Mouse (Mus musculus) MEL (cell line): ENCODE measurements around the gene Nelfe. TPM values are rescaled to one million over a fixed set of nuclear protein-coding genes. Genes with fewer than 3 reads are reported as not detected.
A peak's percentile ranks its signal among the peaks of the same experiment; 100 is the strongest.

ENCODE experiments used
- DNase-seq: peaks from one replicate; pipeline ENCODE4 v3.0.0; 2011; ENCODE audit warnings: low read depth, low spot score
- H3K27ac ChIP-seq: 2 replicates; pipeline ENCODE4 v1.5.1; 2012; ENCODE audit warnings: low read depth, mild to moderate bottlenecking, control low read depth, low read length, moderate library complexity; ENCODE audit not compliant: control insufficient read depth
- H3K27me3 ChIP-seq, 2 experiments: fragments of 150-350 bp in 1 of 2; sonication (generic) in 1 of 2; 2 replicates each; pipeline ENCODE4 v1.6.1; 2012; ENCODE audit warnings: low read length in 2 of 2, mild to moderate bottlenecking in 2 of 2, improper control_type of control experiment in 1 of 2, moderate library complexity in 1 of 2; ENCODE audit not compliant: insufficient read depth in 2 of 2, control insufficient read depth in 1 of 2
- H3K36me3 ChIP-seq, 2 experiments: 2 replicates each; pipeline ENCODE4 v1.6.1; 2012 to 2014; ENCODE audit warnings: low read length in 2 of 2, improper control_type of control experiment in 1 of 2, inconsistent platforms in 1 of 2, mild to moderate bottlenecking in 1 of 2; ENCODE audit not compliant: insufficient read depth in 2 of 2, control insufficient read depth in 1 of 2
- H3K4me1 ChIP-seq, 2 experiments: fragments of 150-350 bp in 1 of 2; sonication (generic) in 1 of 2; 2 replicates each; pipeline ENCODE4 v1.6.1; 2012; ENCODE audit warnings: low read length in 2 of 2, improper control_type of control experiment in 1 of 2, mild to moderate bottlenecking in 1 of 2; ENCODE audit not compliant: insufficient read depth in 2 of 2, control insufficient read depth in 1 of 2
- H3K4me3 ChIP-seq, 2 experiments: fragments of 150-350 bp in 1 of 2; sonication (generic) in 1 of 2; 2 replicates each; pipeline ENCODE4 v1.5.1; 2012; ENCODE audit warnings: low read depth in 2 of 2, low read length in 2 of 2, mild to moderate bottlenecking in 2 of 2, moderate library complexity in 2 of 2, control low read depth in 1 of 2, improper control_type of control experiment in 1 of 2; ENCODE audit not compliant: control insufficient read depth in 1 of 2, insufficient read depth in 1 of 2
- H3K79me2 ChIP-seq: 2 replicates; pipeline ENCODE4 v1.6.1; 2012; ENCODE audit warnings: mild to moderate bottlenecking, low read length, moderate library complexity; ENCODE audit not compliant: control insufficient read depth, poor library complexity, insufficient read depth
- H3K9ac ChIP-seq: 2 replicates; pipeline ENCODE4 v1.6.1; 2012; ENCODE audit warnings: low read depth, mild to moderate bottlenecking, control low read depth, low read length, moderate library complexity; ENCODE audit not compliant: control insufficient read depth, poor library complexity, severe bottlenecking
- H3K9me3 ChIP-seq: fragments of 150-350 bp; sonication (generic); replicated peaks from 2 replicates; pipeline ENCODE4 v1.6.1; 2012; ENCODE audit warnings: mild to moderate bottlenecking, low read length, improper control_type of control experiment, moderate library complexity; ENCODE audit not compliant: insufficient read depth
- BHLHE40 ChIP-seq: IDR thresholded peaks from 2 replicates; pipeline ENCODE4 v1.6.1; 2012; ENCODE audit warnings: low read depth, mild to moderate bottlenecking, inconsistent platforms, low read length, improper control_type of control experiment, borderline replicate concordance
- CHD1 ChIP-seq: IDR thresholded peaks from 2 replicates; pipeline ENCODE4 v1.6.1; 2012; ENCODE audit warnings: low read depth, mild to moderate bottlenecking, inconsistent platforms, low read length, improper control_type of control experiment
- CHD2 ChIP-seq: IDR thresholded peaks from 2 replicates; pipeline ENCODE4 v1.6.1; 2011; ENCODE audit warnings: low read length, improper control_type of control experiment
- CTCF ChIP-seq, 3 experiments: IDR thresholded peaks in 2 of 3; conservative IDR thresholded peaks in 1 of 3; 2 replicates each; pipeline ENCODE4 v1.5.1; 2011 to 2012; ENCODE audit warnings: low read length in 3 of 3, low read depth in 2 of 3, mild to moderate bottlenecking in 2 of 3, improper control_type of control experiment in 1 of 3, inconsistent platforms in 1 of 3, mixed read lengths in 1 of 3, moderate library complexity in 1 of 3; ENCODE audit not compliant: control insufficient read depth in 1 of 3, insufficient read depth in 1 of 3, poor library complexity in 1 of 3, severe bottlenecking in 1 of 3
- ELF1 ChIP-seq: IDR thresholded peaks from 2 replicates; pipeline ENCODE4 v1.6.1; 2014; ENCODE audit warnings: low read depth, mild to moderate bottlenecking, inconsistent platforms, low read length, improper control_type of control experiment, moderate library complexity
- EP300 ChIP-seq, 2 experiments: IDR thresholded peaks; 2 replicates each; pipeline ENCODE4 v1.6.1; 2011; ENCODE audit warnings: improper control_type of control experiment in 2 of 2, low read length in 2 of 2, low read depth in 1 of 2, mild to moderate bottlenecking in 1 of 2
- ETS1 ChIP-seq: IDR thresholded peaks from 2 replicates; pipeline ENCODE4 v1.6.1; 2012; ENCODE audit warnings: low read depth, mild to moderate bottlenecking, inconsistent platforms, low read length, improper control_type of control experiment, moderate library complexity
- HCFC1 ChIP-seq: IDR thresholded peaks from 2 replicates; pipeline ENCODE4 v1.6.1; 2012; ENCODE audit warnings: low read depth, mild to moderate bottlenecking, inconsistent platforms, low read length, improper control_type of control experiment, moderate library complexity
- KAT2A ChIP-seq: conservative IDR thresholded peaks from 2 replicates; pipeline ENCODE4 v1.6.1; 2012; ENCODE audit warnings: low read depth, low read length, improper control_type of control experiment, inconsistent platforms
- MAX ChIP-seq: IDR thresholded peaks from 2 replicates; pipeline ENCODE4 v1.6.1; 2011; ENCODE audit warnings: low read length, improper control_type of control experiment
- MAZ ChIP-seq: IDR thresholded peaks from 2 replicates; pipeline ENCODE4 v1.6.1; 2012; ENCODE audit warnings: low read depth, mild to moderate bottlenecking, inconsistent platforms, low read length, improper control_type of control experiment
- MEF2A ChIP-seq: IDR thresholded peaks from 2 replicates; pipeline ENCODE4 v1.6.1; 2014; ENCODE audit warnings: low read depth, mild to moderate bottlenecking, inconsistent platforms, low read length, improper control_type of control experiment; ENCODE audit not compliant: poor library complexity, insufficient replicate concordance, severe bottlenecking; ENCODE audit errors: extremely low read depth
- MXI1 ChIP-seq: IDR thresholded peaks from 2 replicates; pipeline ENCODE4 v1.6.1; 2011; ENCODE audit warnings: mild to moderate bottlenecking, low read depth, low read length, improper control_type of control experiment
- MYB ChIP-seq: IDR thresholded peaks from 2 replicates; pipeline ENCODE4 v1.6.1; 2011; ENCODE audit warnings: mild to moderate bottlenecking, low read depth, low read length, improper control_type of control experiment
- MYC ChIP-seq: IDR thresholded peaks from 2 replicates; pipeline ENCODE4 v1.6.1; 2011; ENCODE audit warnings: low read depth, mild to moderate bottlenecking, low read length, improper control_type of control experiment, moderate library complexity
- NELFE ChIP-seq: IDR thresholded peaks from 2 replicates; pipeline ENCODE4 v1.6.1; 2011; ENCODE audit warnings: low read depth, low read length, improper control_type of control experiment
- NRF1 ChIP-seq: IDR thresholded peaks from 2 replicates; pipeline ENCODE4 v1.6.1; 2014; ENCODE audit warnings: low read depth, mild to moderate bottlenecking, inconsistent platforms, low read length, improper control_type of control experiment, moderate library complexity; ENCODE audit not compliant: poor library complexity, insufficient read depth, severe bottlenecking
- POLR2A ChIP-seq, 2 experiments: IDR thresholded peaks; 2 replicates each; pipeline ENCODE4 v1.6.1; 2011 to 2012; ENCODE audit warnings: low read length in 2 of 2, mild to moderate bottlenecking in 2 of 2, control low read depth in 1 of 2, improper control_type of control experiment in 1 of 2, low read depth in 1 of 2, moderate library complexity in 1 of 2; ENCODE audit not compliant: control insufficient read depth in 1 of 2, insufficient read depth in 1 of 2, poor library complexity in 1 of 2
- POLR2AphosphoS2 ChIP-seq: IDR thresholded peaks from 2 replicates; pipeline ENCODE4 v1.6.1; 2011; ENCODE audit warnings: low read length, improper control_type of control experiment
- RCOR1 ChIP-seq: IDR thresholded peaks from 2 replicates; pipeline ENCODE4 v1.6.1; 2012; ENCODE audit warnings: low read depth, mild to moderate bottlenecking, inconsistent platforms, low read length, improper control_type of control experiment
- SIN3A ChIP-seq: IDR thresholded peaks from 2 replicates; pipeline ENCODE4 v1.6.1; 2012; ENCODE audit warnings: low read length, improper control_type of control experiment, inconsistent platforms
- TAL1 ChIP-seq: IDR thresholded peaks from 2 replicates; pipeline ENCODE4 v1.6.1; 2012; ENCODE audit warnings: mild to moderate bottlenecking, inconsistent platforms, low read length, moderate library complexity, mixed read lengths
- TBP ChIP-seq: IDR thresholded peaks from 2 replicates; pipeline ENCODE4 v1.8.0; 2011; ENCODE audit warnings: low read depth, low read length, improper control_type of control experiment
- UBTF ChIP-seq: IDR thresholded peaks from 2 replicates; pipeline ENCODE4 v1.6.1; 2012; ENCODE audit warnings: low read depth, mild to moderate bottlenecking, inconsistent platforms, low read length, improper control_type of control experiment, moderate library complexity, borderline replicate concordance; ENCODE audit not compliant: insufficient read depth
- USF1 ChIP-seq: IDR thresholded peaks from 2 replicates; pipeline ENCODE4 v1.6.1; 2014; ENCODE audit warnings: low read depth, mild to moderate bottlenecking, inconsistent platforms, low read length, improper control_type of control experiment, moderate library complexity
- USF2 ChIP-seq, 2 experiments: IDR thresholded peaks; 2 replicates each; pipeline ENCODE4 v1.6.1; 2011 to 2012; ENCODE audit warnings: improper control_type of control experiment in 2 of 2, low read length in 2 of 2, borderline replicate concordance in 1 of 2, inconsistent platforms in 1 of 2, low read depth in 1 of 2, mild to moderate bottlenecking in 1 of 2; ENCODE audit not compliant: insufficient read depth in 1 of 2
- polyA plus RNA-seq, 2 experiments: library from polyadenylated mRNA; stranded (reverse) in 1 of 2; unstranded in 1 of 2; fragments of >175 nt in 1 of 2; fragments of >200 nt in 1 of 2; gene quantifications; 2 replicates each; pipeline versions ENCODE4 v1.2.1 to v1.2.4; 2012; ENCODE audit warnings: low replicate concordance in 2 of 2, low read depth in 1 of 2; ENCODE audit not compliant: insufficient read length in 2 of 2, insufficient read depth in 1 of 2, missing spikeins in 1 of 2
- total RNA-seq: library from RNA; depleted of rRNA; stranded (reverse); fragments of 300-350 nt; gene quantifications from 2 replicates; pipeline ENCODE4 v1.2.3, GENCODE M21; 2012

The Nelfe gene
- total and polyA plus RNA-seq, 3 experiments: 67.6 to 192 TPM; not detected in 1

DNA sequence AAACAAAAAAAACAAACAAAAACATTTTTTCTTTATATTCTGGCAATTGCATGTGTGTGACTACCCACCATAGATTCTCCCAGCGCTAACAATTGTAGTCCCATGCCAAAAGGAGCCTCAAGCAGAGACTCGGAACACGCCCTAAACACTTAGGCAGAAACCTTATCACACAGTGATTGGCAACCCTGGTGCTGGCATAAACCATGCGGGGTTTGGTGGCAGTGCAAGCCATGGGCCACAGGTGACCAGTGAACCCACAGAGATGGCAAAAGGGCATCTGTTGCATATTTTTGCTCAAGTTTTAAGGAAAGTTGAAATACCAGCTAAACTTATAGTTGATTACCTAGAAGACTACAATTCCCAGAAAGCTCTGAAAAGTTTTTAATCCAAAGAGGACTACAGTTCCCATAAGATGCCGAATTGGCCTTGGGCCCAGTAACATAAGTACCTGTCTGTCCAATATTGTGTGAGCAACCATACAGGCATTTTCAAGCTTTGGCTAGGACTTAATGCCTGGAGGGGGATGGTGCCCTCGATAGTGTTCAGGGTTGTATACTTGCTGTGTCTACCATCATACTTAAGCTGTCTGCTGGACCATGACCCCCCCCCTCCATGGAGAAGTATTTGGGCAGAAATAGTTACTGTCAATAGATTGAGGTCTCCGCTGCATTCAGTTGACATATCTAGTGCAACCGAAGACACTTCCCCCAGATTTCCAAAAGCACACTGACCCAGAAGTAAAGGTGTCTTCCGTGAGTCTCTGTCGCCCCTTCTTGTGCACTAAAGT lies 47.4 kb downstream of the Nelfe start (continued):
- peak; percentile 31 to 49; a peak in 1 of 4 replicates for TF ChIP-seq EP300 (IDR thresholded peaks at IDR 0.05; ENCODE audit: low read depth in 1 of 2, low read length in 2 of 2)
- no peak; the same call in 1 of the 2 replicates for TF ChIP-seq SIN3A
- no peak for TF ChIP-seq ELF1
- TF ChIP-seq CTCF (IDR thresholded peaks at IDR 0.05 in 2 of 3, conservative IDR thresholded peaks at IDR 0.05 in 1 of 3; ENCODE audit: control insufficient read depth in 1 of 3, insufficient read depth in 1 of 3, low read depth in 2 of 3, low read length in 3 of 3, poor library complexity in 1 of 3, severe bottlenecking in 1 of 3): no peak
- TF ChIP-seq CHD2: peak; percentile 30; the same call in 1 of the 2 replicates

DNA sequence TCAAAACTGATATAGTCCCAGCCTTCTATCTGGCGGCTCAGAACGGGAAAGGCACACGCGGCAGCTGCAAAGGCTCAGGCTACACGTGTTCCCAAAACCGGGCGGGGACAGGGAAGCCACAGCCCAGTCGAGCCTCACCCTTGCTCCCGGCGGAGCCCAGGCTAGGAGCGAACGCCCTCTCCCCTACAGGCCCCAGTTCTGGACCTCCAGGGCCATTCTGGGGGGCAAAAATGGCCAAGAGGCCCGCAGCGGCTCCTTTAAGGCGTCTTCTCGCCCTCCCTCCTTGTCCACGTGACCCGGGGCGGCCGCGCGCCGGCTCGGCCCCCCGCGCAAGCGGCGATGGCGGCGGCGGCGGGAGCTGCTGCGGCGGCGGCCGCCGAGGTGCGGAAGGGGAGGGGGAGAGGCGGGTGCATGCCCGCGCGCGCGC lies 48.0 kb downstream of the Nelfe start, which contains the start of the genes C2 and Ehmt2:
C2 (minus strand) TSS at position 106 of the 427 bp plus-strand sequence.
Ehmt2 (plus strand) TSS at position 310 of the 427 bp plus-strand sequence.
- Histone ChIP-seq H3K4me3 (peak within 1 kb of the TSS; percentile 75 to 88), H3K79me2 (peaks cover 34% of the 10 kb centered on the region), H3K27ac (peak within 1 kb of the TSS; percentile 90), H3K36me3 (peaks cover 2 to 17% of the 10 kb centered on the region in 2 experiments; a peak in 3 of 4 replicates), H3K4me1 (peaks cover 0 to 21% of the 10 kb centered on the region in 2 experiments; a peak in 3 of 4 replicates), H3K27me3 (no peaks in the 10 kb centered on the region), H3K9me3 (no peaks in the 10 kb centered on the region), H3K9ac (peak within 1 kb of the TSS; percentile 86)
- DNase-seq: peak; percentile 83
- TF ChIP-seq USF2 (IDR thresholded peaks at IDR 0.05; ENCODE audit: borderline replicate concordance in 1 of 2, insufficient read depth in 1 of 2, low read depth in 1 of 2, low read length in 2 of 2): peak in 1 of 2 experiments; percentile 67; a peak in 3 of 4 replicates
- peak in 1 of 2 experiments; percentile 77; a peak in 1 of 4 replicates for TF ChIP-seq POLR2A (IDR thresholded peaks at IDR 0.05; ENCODE audit: control insufficient read depth in 1 of 2, insufficient read depth in 1 of 2, low read depth in 1 of 2, low read length in 2 of 2, poor library complexity in 1 of 2)
- TF ChIP-seq SIN3A: peak; percentile 85
- peak; percentile 65 for TF ChIP-seq HCFC1
- peak; percentile 81 for TF ChIP-seq MAZ
- TF ChIP-seq NELFE: peak; percentile 78
- TF ChIP-seq RCOR1: no peak
- peak; percentile 42; the same call in 1 of the 2 replicates for TF ChIP-seq KAT2A
- no peak for TF ChIP-seq CHD1
- no peak for TF ChIP-seq MYB
- no peak for TF ChIP-seq TBP
- no peak for TF ChIP-seq BHLHE40
- TF ChIP-seq NRF1: peak; percentile 48; the same call in 1 of the 2 replicates
- TF ChIP-seq ETS1: no peak
- TF ChIP-seq MAX: peak; percentile 91
- no peak for TF ChIP-seq MEF2A
- TF ChIP-seq UBTF: no peak
- peak; percentile 98 for TF ChIP-seq MXI1
- TF ChIP-seq POLR2AphosphoS2: peak; percentile 17; the same call in 1 of the 2 replicates
- TF ChIP-seq TAL1: no peak
- TF ChIP-seq USF1: peak; percentile 92
- peak; percentile 96 for TF ChIP-seq MYC
